Mouse (Mus musculus): ENCODE measurements around the gene Scgb2a2. TPM values are rescaled to one million over a fixed set of nuclear protein-coding genes. Genes with fewer than 3 reads are reported as not detected.
A peak's percentile ranks its signal among the peaks of the same experiment; 100 is the strongest.
"Not testable (repeated sequence)": the region's sequence is repeated elsewhere in the genome, so short reads cannot be mapped to it uniquely, and the experiment has no call there.

Scgb2a2 gene
- polyA plus RNA-seq, 1 experiment, result not detected

DNA sequence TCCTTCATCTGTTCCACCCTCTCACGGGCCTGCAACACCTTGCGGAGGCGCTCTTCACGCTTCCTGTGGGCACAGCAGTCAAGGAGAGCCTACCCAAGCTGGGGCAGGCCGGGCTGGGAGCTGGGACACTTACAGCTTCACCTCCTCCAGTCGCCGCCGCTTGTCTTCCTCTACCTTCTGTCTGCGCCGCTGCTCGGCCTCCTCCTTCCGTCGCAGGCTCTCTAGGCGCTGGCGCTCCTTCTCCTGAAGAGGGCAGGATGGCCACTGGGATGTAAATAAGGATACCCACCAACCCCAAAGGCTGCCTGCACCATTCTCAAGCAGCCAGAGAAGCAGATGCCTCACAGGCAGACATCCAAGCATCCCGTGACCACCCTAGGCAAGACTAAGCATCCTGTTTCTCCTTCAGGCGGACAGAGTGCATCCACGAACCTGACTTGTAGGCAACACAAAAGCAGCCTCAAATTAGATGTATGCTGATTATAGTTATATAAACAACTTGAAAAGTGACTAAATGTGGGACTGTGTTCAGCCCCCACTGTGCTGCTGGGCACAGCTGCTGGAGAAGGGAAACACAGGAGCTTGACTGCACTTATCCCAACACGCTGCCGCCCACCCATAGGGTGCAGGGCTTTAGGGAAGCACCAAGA lies 30.9 kb downstream of the Scgb2a2 start:
- H3K4me1 ChIP-seq (ENCODE audit: control insufficient read depth, insufficient read depth, low read length), result no peaks in the 10 kb centered on the region
- no peak overlapping the region for H3K4me3 ChIP-seq (ENCODE audit: control insufficient read depth, low read depth, low read length)
- no peak overlapping the region for H3K27ac ChIP-seq (ENCODE audit: control insufficient read depth, insufficient read depth, low read depth, low read length)
- TF ChIP-seq CTCF (IDR thresholded peaks at IDR 0.05; ENCODE audit: control insufficient read depth, insufficient read depth, insufficient replicate concordance, low read depth, low read length) (no peak), POLR2A (IDR thresholded peaks at IDR 0.05; ENCODE audit: control insufficient read depth, low read depth, low read length) (no peak)
- H3K27me3 ChIP-seq (ENCODE audit: control insufficient read depth, insufficient read depth, low read length), result no peaks in the 10 kb centered on the region
- H3K36me3 ChIP-seq (ENCODE audit: control insufficient read depth, insufficient read depth, low read length), result peaks cover 4% of the 10 kb centered on the region

DNA sequence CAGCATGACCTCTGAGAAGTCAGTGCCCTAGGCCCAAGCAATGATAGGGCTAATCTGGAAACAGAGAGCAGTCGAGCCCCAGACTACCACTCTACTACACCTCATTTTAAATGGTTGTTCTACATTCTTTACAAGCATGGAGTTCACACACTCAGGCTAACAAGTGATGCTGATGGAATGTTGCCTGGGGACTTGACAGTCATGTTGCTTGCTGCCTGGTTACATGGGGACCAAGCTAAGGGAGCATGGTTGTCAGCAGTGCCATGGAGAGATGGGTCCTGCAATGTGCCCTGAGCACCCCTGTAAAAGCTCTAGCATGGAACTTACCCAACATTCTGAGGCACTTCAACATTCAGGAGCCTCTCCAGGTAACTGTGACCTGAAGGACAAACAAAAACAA lies 39.0 kb downstream of the Scgb2a2 start:
- no peaks in the 10 kb centered on the region for H3K4me1 ChIP-seq (ENCODE audit: control insufficient read depth, insufficient read depth, low read length)
- TF ChIP-seq CTCF (IDR thresholded peaks at IDR 0.05; ENCODE audit: control insufficient read depth, insufficient read depth, insufficient replicate concordance, low read depth, low read length) (no peak), POLR2A (IDR thresholded peaks at IDR 0.05; ENCODE audit: control insufficient read depth, low read depth, low read length) (no peak)
- no peak overlapping the region for H3K27ac ChIP-seq (ENCODE audit: control insufficient read depth, insufficient read depth, low read depth, low read length)
- peaks cover 4% of the 10 kb centered on the region for H3K36me3 ChIP-seq (ENCODE audit: control insufficient read depth, insufficient read depth, low read length)
- no peaks in the 10 kb centered on the region for H3K27me3 ChIP-seq (ENCODE audit: control insufficient read depth, insufficient read depth, low read length)
- no peak overlapping the region for H3K4me3 ChIP-seq (ENCODE audit: control insufficient read depth, low read depth, low read length)

DNA sequence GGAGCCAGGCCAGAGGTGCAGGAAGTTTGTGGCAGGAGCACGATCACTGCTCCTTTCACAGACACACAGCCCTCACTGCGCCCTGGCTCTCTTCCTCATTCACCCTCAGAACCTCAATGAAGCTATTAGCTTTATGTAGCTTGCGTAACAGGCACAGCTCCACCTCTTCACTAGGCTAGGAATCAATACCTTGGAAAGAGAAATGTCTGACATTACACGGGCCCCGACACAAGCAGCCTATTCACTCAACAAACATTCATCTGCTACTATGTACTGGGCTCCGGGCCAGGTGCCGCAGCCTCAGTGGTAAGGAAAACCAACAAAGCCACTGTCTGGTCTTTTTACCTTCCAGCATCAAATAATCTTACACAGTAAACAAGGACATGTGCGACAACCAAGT lies 39.4 kb downstream of the Scgb2a2 start:
- Histone ChIP-seq H3K4me1 (ENCODE audit: control insufficient read depth, insufficient read depth, low read length) (no peaks in the 10 kb centered on the region), H3K36me3 (ENCODE audit: control insufficient read depth, insufficient read depth, low read length) (peaks cover 4% of the 10 kb centered on the region), H3K4me3 (ENCODE audit: control insufficient read depth, low read depth, low read length) (no peak overlapping the region), H3K27me3 (ENCODE audit: control insufficient read depth, insufficient read depth, low read length) (no peaks in the 10 kb centered on the region), H3K27ac (ENCODE audit: control insufficient read depth, insufficient read depth, low read depth, low read length) (no peak overlapping the region)
- TF ChIP-seq CTCF (IDR thresholded peaks at IDR 0.05; ENCODE audit: control insufficient read depth, insufficient read depth, insufficient replicate concordance, low read depth, low read length), result no peak
- no peak for TF ChIP-seq POLR2A (IDR thresholded peaks at IDR 0.05; ENCODE audit: control insufficient read depth, low read depth, low read length)

DNA sequence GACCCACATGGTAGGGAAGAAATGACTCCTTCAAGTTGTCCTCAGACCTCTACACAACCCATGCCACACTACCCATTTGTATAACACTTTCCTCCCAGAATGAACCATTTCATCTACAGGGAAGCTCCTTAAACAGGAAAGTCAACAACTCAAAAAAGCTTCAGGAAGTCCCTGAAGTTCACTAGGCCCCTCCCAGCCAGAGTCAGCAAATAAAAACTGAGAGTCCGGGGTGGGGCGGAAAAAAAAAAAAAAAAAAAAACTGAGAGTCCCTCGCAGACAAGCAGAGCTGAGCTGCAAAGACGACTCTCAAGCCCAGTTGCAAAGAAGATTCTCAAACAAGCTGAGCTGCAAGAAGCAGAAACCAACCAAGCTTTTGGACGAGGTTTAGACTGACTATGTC lies 48.7 kb downstream of the Scgb2a2 start:
- no peak overlapping the region for H3K4me3 ChIP-seq (ENCODE audit: control insufficient read depth, low read depth, low read length)
- peaks cover 6% of the 10 kb centered on the region for H3K36me3 ChIP-seq (ENCODE audit: control insufficient read depth, insufficient read depth, low read length)
- TF ChIP-seq POLR2A (IDR thresholded peaks at IDR 0.05; ENCODE audit: control insufficient read depth, low read depth, low read length), result no peak
- TF ChIP-seq CTCF (IDR thresholded peaks at IDR 0.05; ENCODE audit: control insufficient read depth, insufficient read depth, insufficient replicate concordance, low read depth, low read length), result no peak
- no peak overlapping the region for H3K27ac ChIP-seq (ENCODE audit: control insufficient read depth, insufficient read depth, low read depth, low read length)
- H3K27me3 ChIP-seq (ENCODE audit: control insufficient read depth, insufficient read depth, low read length), result no peaks in the 10 kb centered on the region
- H3K4me1 ChIP-seq (ENCODE audit: control insufficient read depth, insufficient read depth, low read length), result peaks cover 5% of the 10 kb centered on the region

DNA sequence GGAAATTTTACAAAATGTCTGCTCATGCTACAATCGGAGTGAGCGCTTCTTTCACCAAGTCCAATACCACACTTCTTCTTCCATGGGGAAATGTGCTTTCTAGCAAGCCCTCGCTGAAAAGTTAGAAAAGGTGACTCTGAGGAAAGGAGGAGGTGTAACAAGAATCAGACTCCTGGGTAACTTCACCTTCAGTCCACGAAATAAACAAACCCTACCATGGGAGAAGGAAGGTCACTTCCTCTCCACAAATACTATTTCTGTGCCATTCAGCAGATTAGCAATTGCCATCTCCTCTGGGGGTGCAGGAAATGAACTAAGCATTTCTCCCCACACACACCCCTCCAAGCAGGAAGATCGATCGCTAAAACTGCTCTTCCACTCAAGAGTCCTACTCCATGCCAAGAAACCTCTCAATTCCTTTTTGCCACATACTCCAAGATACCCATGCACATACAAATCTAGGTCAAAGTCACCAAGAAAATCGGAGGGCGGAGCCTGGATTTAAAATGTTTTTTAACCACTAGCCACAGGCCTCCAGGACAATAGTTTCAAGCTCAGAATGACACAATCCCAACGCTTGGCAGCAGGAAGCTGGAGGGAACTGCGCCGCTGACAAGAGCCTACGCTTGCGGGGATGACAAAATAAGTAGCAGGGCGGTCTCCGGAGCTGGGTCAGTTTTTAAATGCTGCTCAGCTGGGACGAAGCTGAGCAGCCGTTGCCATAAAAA lies 51.1 kb downstream of the Scgb2a2 start:
- Histone ChIP-seq H3K36me3 (ENCODE audit: control insufficient read depth, insufficient read depth, low read length) (peaks cover 4% of the 10 kb centered on the region), H3K4me3 (ENCODE audit: control insufficient read depth, low read depth, low read length) (peak overlapping the region; percentile 98), H3K27ac (ENCODE audit: control insufficient read depth, insufficient read depth, low read depth, low read length) (peak overlapping the region; percentile 77; the same call in 1 of the 2 replicates), H3K27me3 (ENCODE audit: control insufficient read depth, insufficient read depth, low read length) (no peaks in the 10 kb centered on the region), H3K4me1 (ENCODE audit: control insufficient read depth, insufficient read depth, low read length) (peaks cover 5% of the 10 kb centered on the region)
- TF ChIP-seq CTCF (IDR thresholded peaks at IDR 0.05; ENCODE audit: control insufficient read depth, insufficient read depth, insufficient replicate concordance, low read depth, low read length) (no peak), POLR2A (IDR thresholded peaks at IDR 0.05; ENCODE audit: control insufficient read depth, low read depth, low read length) (no peak)

DNA sequence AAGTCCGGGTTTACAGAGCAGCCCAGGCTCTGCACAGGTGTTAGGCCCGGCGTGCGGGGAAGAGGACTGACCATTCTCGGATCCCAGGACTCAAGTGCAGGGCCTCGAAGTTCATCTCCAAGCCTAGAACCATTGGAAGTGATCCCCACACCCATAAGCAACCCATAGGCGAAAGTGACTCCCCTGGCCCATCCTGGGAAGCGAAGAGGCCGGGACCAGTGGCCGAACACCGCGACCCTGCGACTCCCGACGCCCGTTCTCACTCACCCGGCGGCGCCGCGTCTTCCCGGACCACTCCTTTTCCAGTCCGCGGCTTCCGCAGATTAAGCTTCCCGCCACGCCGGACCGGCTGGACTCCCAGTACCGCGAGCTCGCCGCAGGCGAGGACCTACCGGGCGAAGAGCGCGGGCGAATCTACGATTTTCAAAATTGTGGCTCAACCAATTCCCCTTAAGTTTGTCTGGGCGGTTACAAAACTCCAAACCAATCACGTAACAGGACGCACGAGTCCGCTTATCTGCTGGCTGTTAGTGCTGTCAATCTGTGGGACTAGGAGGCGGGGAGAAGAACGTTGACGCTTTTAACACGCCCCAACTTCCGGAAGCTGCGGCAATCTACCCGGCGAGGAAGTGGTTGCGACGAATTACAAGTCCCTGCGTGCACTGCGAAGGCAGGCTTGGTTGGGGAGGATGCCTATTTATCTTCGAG lies 51.9 kb downstream of the Scgb2a2 start, which contains the start of gene Incenp:
Incenp (minus strand) TSS at position 480 of the 708 bp plus-strand sequence.
- peaks cover under 1% of the 10 kb centered on the region; the same call in 1 of the 2 replicates for H3K36me3 ChIP-seq (ENCODE audit: control insufficient read depth, insufficient read depth, low read length)
- peak within 1 kb of the TSS; percentile 96 for H3K27ac ChIP-seq (ENCODE audit: control insufficient read depth, insufficient read depth, low read depth, low read length)
- H3K27me3 ChIP-seq (ENCODE audit: control insufficient read depth, insufficient read depth, low read length), result no peaks in the 10 kb centered on the region
- peaks cover 5% of the 10 kb centered on the region for H3K4me1 ChIP-seq (ENCODE audit: control insufficient read depth, insufficient read depth, low read length)
- peak within 1 kb of the TSS; percentile 98 for H3K4me3 ChIP-seq (ENCODE audit: control insufficient read depth, low read depth, low read length)
- no peak for TF ChIP-seq CTCF (IDR thresholded peaks at IDR 0.05; ENCODE audit: control insufficient read depth, insufficient read depth, insufficient replicate concordance, low read depth, low read length)
- peak; percentile 90 for TF ChIP-seq POLR2A (IDR thresholded peaks at IDR 0.05; ENCODE audit: control insufficient read depth, low read depth, low read length)

DNA sequence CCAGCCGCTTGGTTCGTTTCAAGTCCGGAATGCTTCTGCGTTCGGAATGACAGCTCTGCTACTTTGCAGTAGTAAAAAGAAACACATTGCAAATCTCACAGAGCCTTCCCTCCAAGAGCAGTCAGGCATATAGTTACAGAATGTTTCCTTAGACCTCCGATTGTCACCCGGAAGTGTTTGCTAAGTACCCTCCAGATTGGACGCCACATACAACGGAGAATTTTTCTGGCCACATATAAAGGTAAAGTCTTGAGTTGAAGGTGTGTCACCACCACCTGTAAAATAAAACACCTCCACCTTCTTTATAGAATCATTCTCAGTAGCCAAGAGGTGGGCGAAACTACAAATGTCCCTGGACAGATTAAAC lies 52.4 kb downstream of the Scgb2a2 start:
- H3K36me3 ChIP-seq (ENCODE audit: control insufficient read depth, insufficient read depth, low read length), result no peaks in the 10 kb centered on the region
- H3K27ac ChIP-seq (ENCODE audit: control insufficient read depth, insufficient read depth, low read depth, low read length), result peak overlapping the region; percentile 96
- peaks cover 5% of the 10 kb centered on the region for H3K4me1 ChIP-seq (ENCODE audit: control insufficient read depth, insufficient read depth, low read length)
- TF ChIP-seq CTCF (IDR thresholded peaks at IDR 0.05; ENCODE audit: control insufficient read depth, insufficient read depth, insufficient replicate concordance, low read depth, low read length) (no peak), POLR2A (IDR thresholded peaks at IDR 0.05; ENCODE audit: control insufficient read depth, low read depth, low read length) (no peak)
- H3K4me3 ChIP-seq (ENCODE audit: control insufficient read depth, low read depth, low read length), result peak overlapping the region; percentile 98
- H3K27me3 ChIP-seq (ENCODE audit: control insufficient read depth, insufficient read depth, low read length), result no peaks in the 10 kb centered on the region

- H3K27ac ChIP-seq (ENCODE audit: control insufficient read depth, insufficient read depth, low read depth, low read length); H3K4me1 ChIP-seq (ENCODE audit: control insufficient read depth, insufficient read depth, low read length); H3K36me3 ChIP-seq (ENCODE audit: control insufficient read depth, insufficient read depth, low read length); H3K27me3 ChIP-seq (ENCODE audit: control insufficient read depth, insufficient read depth, low read length): not testable (repeated sequence)
- peak overlapping the region; percentile 35; the same call in 1 of the 2 replicates for H3K4me3 ChIP-seq (ENCODE audit: control insufficient read depth, low read depth, low read length)
Measured at GRCm38 (mm10) chr19:9900696-9901095, 53.3 kb downstream of the Scgb2a2 start.

Measured in testis, adult 2 months (tissue).